ENCODE assay signal across 25 mouse cellular contexts in the genomic region with DNA sequence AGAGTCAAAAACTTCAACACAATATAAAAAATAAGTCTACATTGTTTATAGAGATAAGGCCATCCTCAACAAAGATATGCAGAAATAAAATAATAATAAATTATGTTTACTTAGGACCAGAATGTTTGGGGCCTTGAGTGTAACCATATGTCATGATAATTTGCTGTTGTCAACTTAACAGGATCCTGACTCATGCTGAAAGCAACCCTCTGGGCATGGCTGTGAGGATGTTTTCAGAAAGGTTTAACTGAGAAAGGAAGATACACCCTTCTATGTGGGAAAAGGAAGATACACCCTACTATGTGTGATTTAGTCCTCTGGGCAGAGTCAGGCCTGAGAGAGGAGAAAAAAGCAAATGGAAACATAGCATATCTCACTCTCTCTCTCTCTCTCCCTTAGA. TPM values are rescaled to one million over a fixed set of nuclear protein-coding genes. Genes with fewer than 3 reads are reported as not detected.
"Had no signal": no experiment of that assay in that cellular context is flagged by ENCODE, and none has a peak within 500 bp of the region (broad histone marks: within the 10 kb centered on the region; RNA-seq: fewer than 3 reads in every experiment).

No protein-coding gene starts in this region.

- DNase-seq: kidney, adult 9 months; kidney, postnatal 25 days; layer of hippocampus, adult 9-11 months; liver, embryonic 13.5 days; lung, postnatal 10 days; lung, postnatal 36 days; midbrain, embryonic 14.5 days; thymus, adult 18-20 months; thymus, postnatal 36 days had no signal

- H3K9ac ChIP-seq: liver, embryonic 13.5 days; lung, embryonic 15.5 days had no signal

- H3K4me2 ChIP-seq: liver, embryonic 13.5 days; lung, embryonic 15.5 days had no signal

- H3K4me3 ChIP-seq: layer of hippocampus, adult 2 months; liver, embryonic 13.5 days; lung, embryonic 15.5 days; megakaryocyte, embryonic 14.5 days; midbrain, embryonic 10.5 days had no signal

- H3K27ac ChIP-seq: layer of hippocampus, adult 2 months; liver, embryonic 13.5 days; lung, embryonic 15.5 days; midbrain, embryonic 10.5 days had no signal

- H3K4me1 ChIP-seq: liver, embryonic 13.5 days; midbrain, embryonic 10.5 days had no signal

- H3K27me3 ChIP-seq: liver, embryonic 13.5 days; lung, embryonic 15.5 days; megakaryocyte, embryonic 14.5 days had no signal

- H3K36me3 ChIP-seq: liver, embryonic 13.5 days; lung, embryonic 15.5 days; midbrain, embryonic 10.5 days had no signal

- H3K9me3 ChIP-seq: liver, embryonic 13.5 days; lung, embryonic 15.5 days; megakaryocyte, embryonic 14.5 days; midbrain, embryonic 10.5 days had no signal

RNA-seq across cellular contexts. Expression of gene Tmco5, which starts 56.3 kb away (rescaled TPM):
- total RNA-seq: liver, adult 2 months; midbrain, postnatal 0 days had no signal
- polyA plus RNA-seq: large intestine, adult 2 months; limb, embryonic 11.5 days; limb, embryonic 14.5 days; liver, adult 2 months; liver, embryonic 13.5 days; liver, embryonic 16.5 days; lung, embryonic 15.5 days; midbrain, embryonic 10.5 days; midbrain, embryonic 14.5 days; midbrain, postnatal 0 days; neural tube, embryonic 11.5 days; neural tube, embryonic 14.5 days; small intestine, adult 2 months; spleen, adult 2 months; stomach, embryonic 16.5 days; urinary bladder, adult 2 months had no signal
